Mouse (Mus musculus) gastrocnemius, adult 2 months (tissue): ENCODE measurements around the gene Trp53. TPM values are rescaled to one million over a fixed set of nuclear protein-coding genes. Genes with fewer than 3 reads are reported as not detected.
"Not testable (repeated sequence)": the region's sequence is repeated elsewhere in the genome, so short reads cannot be mapped to it uniquely, and the experiment has no call there.

ENCODE experiments used
- DNase-seq: peaks from one replicate; pipeline ENCODE4 v3.0.0; 2022
- H3K27ac ChIP-seq: fragments of 200-600 bp; 2 replicates; pipeline ENCODE4 v1.8.1; 2022; ENCODE audit warnings: mild to moderate bottlenecking
- H3K4me3 ChIP-seq: fragments of 200-600 bp; 2 replicates; pipeline ENCODE4 v1.8.1; 2022; ENCODE audit warnings: mild to moderate bottlenecking, moderate library complexity
- CTCF ChIP-seq: fragments of 200-600 bp; IDR thresholded peaks from 2 replicates; pipeline ENCODE4 v1.8.1; 2022; ENCODE audit warnings: antibody characterized with exemption, mild to moderate bottlenecking, moderate library complexity
- intact Hi-C: fragments of 180-260 bp; cut with DNase I; formaldehyde crosslinking; loops from one replicate; pipeline ENCODE4 v1.15.1; 2025
- long read RNA-seq, 2 experiments: library from polyadenylated mRNA; stranded (forward); transcript quantifications; one replicate each; pipeline ENCODE4 v2.0.0; 2021
- total RNA-seq, 2 experiments: library from RNA; stranded (reverse); gene quantifications; 2 replicates each; pipeline ENCODE4 v1.2.3; 2021

Trp53 gene
- 10 to 100 TPM; 12.9 to 16.5 TPM for total RNA-seq
- long read RNA-seq, experiment 1, transcript Trp53-203 (11 exons, 1,771 nt) = major isoform, 8 of 12 reads
- long read RNA-seq, experiment 1, partial matches to known transcripts = 0 of 12 reads
- long read RNA-seq, experiment 1, other reads (novel, unspliced or antisense) = 2 of 12 reads
- long read RNA-seq, experiment 2, transcript Trp53-203 (11 exons, 1,771 nt) = major isoform, 26 of 32 reads
- long read RNA-seq, experiment 2, partial matches to known transcripts = 2 of 32 reads
- long read RNA-seq, experiment 2, other reads (novel, unspliced or antisense) = 4 of 32 reads

DNA sequence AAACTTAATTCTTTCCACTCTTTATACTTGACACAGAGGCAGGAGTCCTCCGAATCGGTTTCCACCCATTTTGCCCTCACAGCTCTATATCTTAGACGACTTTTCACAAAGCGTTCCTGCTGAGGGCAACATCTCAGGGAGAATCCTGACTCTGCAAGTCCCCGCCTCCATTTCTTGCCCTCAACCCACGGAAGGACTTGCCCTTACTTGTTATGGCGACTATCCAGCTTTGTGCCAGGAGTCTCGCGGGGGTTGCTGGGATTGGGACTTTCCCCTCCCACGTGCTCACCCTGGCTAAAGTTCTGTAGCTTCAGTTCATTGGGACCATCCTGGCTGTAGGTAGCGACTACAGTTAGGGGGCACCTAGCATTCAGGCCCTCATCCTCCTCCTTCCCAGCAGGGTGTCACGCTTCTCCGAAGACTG, at the start of gene Trp53, which contains the start of gene Wrap53:
Gene Trp53 (plus strand): TSS at position 269 of the 424 bp plus-strand sequence.
Gene Wrap53 (minus strand): TSS at position 165 of the 424 bp plus-strand sequence.
- peak; percentile 92 for DNase-seq
- Histone ChIP-seq H3K27ac (peak within 1 kb of the TSS; percentile 99), H3K4me3 (peak within 1 kb of the TSS; percentile 92)
- TF ChIP-seq CTCF = no peak
- intact Hi-C loops = loop anchor here (2.0 kb wide), 1 partner anchor 83 kb away; the partner anchor contains the start of gene Mpdu1

DNA sequence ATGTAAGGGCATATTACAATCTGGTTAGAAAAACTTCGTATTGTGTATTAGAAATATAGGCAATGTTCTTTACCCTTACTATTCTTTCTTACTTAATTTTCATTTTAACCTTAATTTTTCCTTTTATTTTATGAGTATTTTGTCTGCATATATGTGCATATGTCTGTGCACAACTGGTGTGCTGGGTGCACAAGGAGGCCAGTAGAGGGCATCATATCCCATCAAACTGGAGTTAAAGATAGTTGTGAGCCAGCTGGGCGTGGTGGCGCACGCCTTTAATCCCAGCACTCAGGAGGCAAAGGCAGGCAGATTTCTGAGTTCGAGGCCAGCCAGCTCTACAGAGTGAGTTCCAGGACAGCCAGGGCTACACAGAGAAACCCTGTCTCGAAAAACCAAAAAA, 49.4 kb upstream of the Trp53 start:
- H3K27ac ChIP-seq, DNase-seq, intact Hi-C loops, H3K4me3 ChIP-seq: not testable (repeated sequence)
- TF ChIP-seq CTCF = peak; percentile 22; the same call in 1 of the 2 replicates

DNA sequence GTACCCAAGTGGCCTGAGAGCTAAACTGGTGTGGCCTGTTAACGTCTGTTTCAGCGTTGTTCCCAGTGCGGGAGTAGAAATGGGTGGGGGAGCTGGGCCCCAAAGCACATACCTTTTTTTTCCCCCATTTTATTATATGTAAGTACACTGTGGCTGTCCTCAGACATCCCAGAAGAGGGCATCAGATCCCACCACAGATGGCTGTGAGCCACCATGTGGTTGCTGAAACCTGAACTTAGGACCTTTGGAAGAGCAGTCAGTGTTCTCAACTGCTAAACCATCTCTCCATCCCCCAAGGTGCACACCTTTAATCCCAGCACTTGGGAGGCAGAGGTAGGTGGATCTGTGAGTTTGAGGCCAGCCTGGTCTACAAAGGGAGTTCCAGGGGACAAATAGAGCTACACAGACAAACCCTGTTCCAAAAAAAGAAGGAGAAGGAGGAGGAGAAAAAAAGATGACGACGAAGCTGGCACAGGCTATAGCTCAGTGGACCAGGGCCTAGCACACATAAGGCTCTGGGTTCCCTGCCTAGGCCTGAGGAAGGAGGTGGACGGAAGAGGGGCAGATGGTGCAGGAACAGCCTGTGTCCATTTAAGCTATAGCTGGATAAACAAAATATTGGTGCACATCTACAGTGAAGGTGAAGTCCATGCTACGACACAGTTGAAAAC, 47.5 kb upstream of the Trp53 start:
- H3K4me3 ChIP-seq = no peak overlapping the region
- intact Hi-C loops = no loop called here
- no peak for TF ChIP-seq CTCF
- no peak for DNase-seq
- H3K27ac ChIP-seq = no peak overlapping the region

DNA sequence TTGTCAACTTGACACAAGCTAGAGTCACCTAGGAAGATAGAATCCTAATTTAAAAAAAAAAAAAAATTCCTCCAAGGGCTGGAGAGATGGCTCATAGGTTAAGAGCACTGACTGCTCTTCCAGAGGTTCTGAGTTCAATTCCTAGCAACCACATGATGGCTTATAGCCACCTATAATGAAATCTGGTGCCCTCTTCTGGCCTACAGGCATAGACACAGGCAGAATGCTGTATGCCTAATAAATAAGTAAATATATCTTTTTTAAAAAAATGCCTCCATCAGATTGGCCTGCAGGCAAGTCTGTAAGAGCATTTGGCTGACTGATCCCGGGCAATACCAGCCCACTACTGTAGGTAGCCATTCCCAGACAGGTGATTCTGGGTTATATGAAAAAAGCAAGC, 45.2 kb upstream of the Trp53 start:
- DNase-seq = no peak
- Histone ChIP-seq H3K27ac (no peak overlapping the region), H3K4me3 (no peak overlapping the region)
- intact Hi-C loops = no loop called here
- peak; percentile 28; the same call in 1 of the 2 replicates for TF ChIP-seq CTCF

DNA sequence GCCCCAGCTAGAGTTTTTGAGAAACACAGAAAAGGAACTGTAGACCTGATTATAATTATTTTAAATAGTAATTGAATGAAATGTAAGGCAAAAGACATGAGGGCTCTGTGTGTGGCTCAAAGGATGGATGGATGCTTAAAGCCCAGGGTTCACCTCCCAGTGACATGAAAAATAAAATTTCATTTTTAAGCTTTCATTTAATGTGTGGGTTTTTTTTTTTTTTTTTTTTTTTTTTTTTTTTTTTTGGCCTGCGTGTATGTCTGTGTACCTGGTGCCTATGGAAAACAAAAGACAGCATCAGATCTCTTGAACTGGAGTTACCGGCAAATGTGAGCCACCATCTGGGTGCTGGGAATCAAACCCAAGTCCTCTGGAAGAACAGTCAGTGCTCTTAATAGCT, 39.5 kb upstream of the Trp53 start:
- intact Hi-C loops = no loop called here
- no peak for DNase-seq
- H3K4me3 ChIP-seq = no peak overlapping the region
- H3K27ac ChIP-seq = no peak overlapping the region
- no peak for TF ChIP-seq CTCF

DNA sequence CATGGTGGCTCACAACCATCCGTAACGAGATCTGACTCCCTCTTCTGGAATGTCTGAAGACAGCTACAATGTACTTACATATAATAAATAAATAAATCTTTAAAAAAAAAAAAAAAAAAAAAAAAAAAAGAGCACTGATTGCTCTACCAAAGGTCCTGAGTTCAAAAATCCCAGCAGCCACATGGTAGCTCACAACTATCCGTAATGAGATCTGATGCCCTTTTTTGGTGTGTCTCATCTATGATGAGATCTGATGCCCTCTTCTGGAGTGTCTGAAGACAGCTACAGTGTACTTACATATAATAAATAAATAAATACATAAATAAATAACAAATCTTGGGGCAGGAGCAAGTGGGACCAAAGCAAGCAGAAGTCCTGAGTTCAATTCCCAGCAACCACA, 38.4 kb upstream of the Trp53 start:
- H3K4me3 ChIP-seq, DNase-seq, intact Hi-C loops: not testable (repeated sequence)

DNA sequence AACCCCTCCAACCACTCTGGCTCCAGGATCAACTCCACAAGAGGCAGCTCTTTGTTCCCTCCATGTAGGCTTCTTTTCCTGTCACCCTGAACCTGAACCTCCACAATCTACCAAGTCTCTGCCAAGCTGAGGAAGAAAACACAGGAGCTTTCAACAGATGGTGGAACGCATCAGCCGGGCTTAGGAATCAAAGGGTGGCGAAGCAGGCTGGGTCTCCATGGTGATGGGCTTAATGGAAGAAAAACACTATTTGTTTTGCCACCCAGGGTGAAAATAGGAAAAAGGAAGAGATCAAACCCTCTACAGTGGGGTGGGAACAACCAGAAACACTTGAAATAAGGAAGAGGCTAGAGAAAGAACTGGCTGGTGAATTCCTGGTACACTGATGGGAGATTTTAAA, 36.6 kb upstream of the Trp53 start:
- intact Hi-C loops = no loop called here
- Histone ChIP-seq H3K27ac (no peak overlapping the region), H3K4me3 (no peak overlapping the region)
- TF ChIP-seq CTCF = no peak
- no peak for DNase-seq

More for the DNA sequence above, 38.4 kb upstream of the Trp53 start:
- not testable (repeated sequence) for H3K27ac ChIP-seq

DNA sequence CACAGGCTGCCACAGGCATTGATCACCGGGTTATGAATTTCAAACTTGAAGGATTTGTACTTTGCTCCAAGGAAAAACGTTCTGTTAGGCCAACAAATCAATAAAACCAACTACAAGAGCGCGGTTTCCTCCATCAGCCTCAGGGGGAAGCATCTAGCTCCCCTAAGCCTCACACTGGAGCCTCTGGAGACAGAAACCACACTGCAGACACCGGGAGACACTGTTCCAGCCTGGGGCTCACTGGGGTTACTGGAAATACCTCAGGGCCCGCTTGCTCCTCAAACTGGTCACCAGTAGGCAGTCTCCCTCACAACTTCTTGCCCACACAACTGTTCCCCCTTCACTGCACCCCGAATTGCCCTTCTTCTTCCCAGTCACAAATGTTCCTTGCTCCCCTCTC, 34.2 kb upstream of the Trp53 start:
- intact Hi-C loops = loop anchor here (1.0 to 2.0 kb wide), 2 partner anchors 33 to 68 kb away; no protein-coding TSS in a partner anchor
- DNase-seq = no peak
- Histone ChIP-seq H3K4me3 (peak overlapping the region; percentile 75), H3K27ac (no peak overlapping the region; the same call in 1 of the 2 replicates)
- TF ChIP-seq CTCF = no peak

DNA sequence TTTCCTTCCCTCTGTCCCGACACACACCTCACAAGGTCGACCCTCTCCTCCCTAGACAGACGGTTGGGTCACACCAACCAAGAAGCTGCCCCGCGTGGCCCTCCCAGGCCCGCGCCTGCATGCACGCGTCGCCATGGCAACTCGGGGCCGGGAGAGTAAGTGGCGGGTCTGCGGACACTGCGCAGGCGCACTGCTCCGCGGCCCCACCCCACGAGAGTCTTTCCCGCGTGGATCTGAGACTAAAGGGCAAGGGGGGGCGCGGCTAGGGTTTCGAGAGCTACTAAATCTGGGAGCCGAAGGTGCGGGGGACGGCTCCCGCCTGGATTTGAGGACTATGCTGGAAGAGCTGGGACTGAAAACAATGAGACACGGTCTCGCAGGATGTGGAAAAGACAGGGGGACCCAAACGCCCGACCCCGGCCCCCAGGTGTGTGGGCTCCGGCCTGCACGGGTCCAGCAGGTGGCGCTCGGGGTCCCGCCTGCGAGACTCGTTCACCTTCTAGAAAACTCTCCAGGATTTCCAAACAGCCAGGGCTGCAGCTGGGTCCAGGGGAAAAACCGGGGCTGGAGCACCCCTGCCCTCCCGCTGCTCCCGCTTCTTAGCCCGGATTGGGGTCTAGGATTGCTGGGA, 33.6 kb upstream of the Trp53 start:
- peak; percentile 79 for DNase-seq
- peak overlapping the region; percentile 70 for H3K27ac ChIP-seq
- intact Hi-C loops = loop anchor here (1.0 to 2.0 kb wide), 2 partner anchors 32 to 68 kb away; no protein-coding TSS in a partner anchor
- TF ChIP-seq CTCF = peak; percentile 75
- peak overlapping the region; percentile 75 for H3K4me3 ChIP-seq

DNA sequence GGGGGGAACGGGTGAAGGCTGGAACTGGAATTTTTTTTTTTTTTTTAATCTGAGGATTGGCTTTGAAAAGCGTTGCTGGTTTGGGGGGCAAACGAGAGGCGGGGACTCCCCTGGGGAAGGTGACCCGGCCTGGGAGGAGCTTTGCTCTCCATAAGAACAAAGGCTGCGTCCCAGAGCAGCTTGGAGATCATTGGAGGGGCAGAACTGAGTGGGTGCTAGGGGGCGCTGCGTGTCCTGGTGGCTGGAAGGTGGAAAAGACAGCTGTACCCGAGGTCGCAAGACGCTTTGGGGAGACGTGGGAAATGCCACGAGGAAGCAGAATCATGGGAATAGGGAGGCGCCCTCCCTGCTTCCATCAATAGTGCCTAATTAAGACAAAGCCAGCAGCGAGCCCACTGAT, 33.1 kb upstream of the Trp53 start:
- DNase-seq = peak; percentile 57
- H3K4me3 ChIP-seq = peak overlapping the region; percentile 75
- peak; percentile 46 for TF ChIP-seq CTCF
- peak overlapping the region; percentile 70 for H3K27ac ChIP-seq
- intact Hi-C loops = loop anchor here (2.0 kb wide), 1 partner anchor 32 kb away; no protein-coding TSS in a partner anchor

DNA sequence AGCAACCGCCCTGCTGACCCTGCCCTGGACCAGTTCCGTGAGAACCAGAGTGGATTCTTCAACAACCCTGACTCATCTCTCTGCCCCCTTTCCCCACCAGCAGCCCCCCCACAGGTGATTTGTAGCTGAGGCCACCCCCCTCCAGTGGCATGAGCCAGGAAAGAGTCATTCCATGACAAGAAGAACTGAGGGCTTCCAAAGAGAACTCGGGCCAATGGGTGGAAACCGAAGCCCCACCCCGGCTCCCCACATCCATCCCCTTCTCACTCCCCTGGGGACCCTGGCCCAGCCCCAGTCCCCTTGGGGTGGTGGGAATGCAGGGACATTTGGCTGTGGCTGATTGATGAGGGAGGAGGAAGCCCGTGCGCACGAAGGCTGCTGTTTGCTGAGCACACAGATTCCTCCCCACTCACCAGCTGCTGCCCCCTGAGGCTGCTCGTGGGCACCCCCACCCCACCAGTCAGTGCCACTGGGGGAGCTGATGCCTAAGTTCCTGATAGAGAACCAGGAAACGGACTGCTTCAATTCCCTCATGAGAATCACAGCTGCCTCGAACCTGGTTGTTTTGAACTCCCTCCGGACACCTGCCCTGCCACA, 31.0 kb upstream of the Trp53 start, which contains the start of gene Dnah2:
Gene Dnah2 (minus strand): TSS at position 51 of the 597 bp plus-strand sequence.
- DNase-seq = no peak
- intact Hi-C loops = no loop called here
- H3K4me3 ChIP-seq = no peak within 1 kb of the TSS
- no peak within 1 kb of the TSS for H3K27ac ChIP-seq
- TF ChIP-seq CTCF = no peak

DNA sequence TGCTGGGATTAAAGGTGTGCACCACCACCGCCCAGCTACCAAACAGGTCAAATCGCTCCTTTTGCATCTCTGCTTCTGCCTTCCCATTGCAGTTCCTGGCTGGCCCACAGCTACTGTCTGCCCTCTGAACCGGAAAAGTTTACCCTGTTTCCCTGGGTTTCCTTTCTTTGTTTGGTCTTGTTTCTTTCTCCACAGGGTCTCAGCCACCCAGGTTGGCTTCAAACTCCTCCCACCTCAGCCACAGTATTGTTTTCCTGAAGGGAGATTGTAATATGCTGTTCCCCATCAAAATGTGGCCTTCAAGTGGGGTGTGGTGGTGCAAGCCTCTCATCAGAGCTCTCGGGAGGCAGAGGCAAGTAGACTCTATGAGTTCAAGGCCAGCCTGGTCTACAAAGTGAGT, 28.8 kb upstream of the Trp53 start:
- intact Hi-C loops = no loop called here
- Histone ChIP-seq H3K4me3 (no peak overlapping the region), H3K27ac (no peak overlapping the region)
- TF ChIP-seq CTCF = no peak
- DNase-seq = no peak
